Mouse (Mus musculus) adrenal gland, adult (tissue): ENCODE measurements around the gene Abl2.

Experiments
- DNase-seq, 2 experiments: peaks; one replicate each; pipeline ENCODE4 v3.0.0; 2022 to 2023; ENCODE audit warnings: low spot score in 1 of 2; ENCODE audit not compliant: inconsistent age in 2 of 2

Gene Abl2

GRCm38 (mm10) chr1:156668602-156669001 lies 110.0 kb downstream of the Abl2 start:
- DNase-seq: no peak

GRCm38 (mm10) chr1:156669208-156669983 lies 110.8 kb downstream of the Abl2 start:
- no peak for DNase-seq

GRCm38 (mm10) chr1:156671921-156672320 lies 113.3 kb downstream of the Abl2 start:
- DNase-seq: no peak

GRCm38 (mm10) chr1:156672720-156673475 lies 114.3 kb downstream of the Abl2 start:
- peak in 1 of 2 experiments; percentile 23 for DNase-seq

- DNase-seq: peak; percentile 45 to 86
Observed at GRCm38 (mm10) chr1:156673476-156674194, 115.0 kb downstream of the Abl2 start.

GRCm38 (mm10) chr1:156674195-156675000 lies 115.8 kb downstream of the Abl2 start, which contains the start of gene Tor3a:
TSS of gene Tor3a (minus strand) at chr1:156674356.
- peak; percentile 89 to 96 for DNase-seq

GRCm38 (mm10) chr1:156676171-156676570 lies 117.6 kb downstream of the Abl2 start:
- peak; percentile 67 to 86 for DNase-seq

- no peak for DNase-seq
Observed at GRCm38 (mm10) chr1:156676596-156676995, 118.0 kb downstream of the Abl2 start.

GRCm38 (mm10) chr1:156677230-156677629 lies 118.6 kb downstream of the Abl2 start:
- DNase-seq: no peak

- no peak for DNase-seq
Observed at GRCm38 (mm10) chr1:156679599-156679998, 121.0 kb downstream of the Abl2 start.

GRCm38 (mm10) chr1:156686025-156686661 lies 127.6 kb downstream of the Abl2 start:
- no peak for DNase-seq
